Mouse (Mus musculus) kidney, adult 2 months (tissue): ENCODE results near the gene Trmt10a.

ENCODE experiments used
- CTCF ChIP-seq: fragments of 200-500 bp; conservative IDR thresholded peaks from 2 replicates; pipeline ENCODE4 v1.5.1; 2011; ENCODE audit warnings: low read depth, mild to moderate bottlenecking, control low read depth, low read length, moderate library complexity, mixed read lengths; ENCODE audit not compliant: insufficient read depth, insufficient read length
- POLR2A ChIP-seq: fragments of 200-500 bp; IDR thresholded peaks from one replicate; pipeline ENCODE4 v1.6.1; 2011; ENCODE audit warnings: low read depth, low read length, control low read depth

GRCm38 (mm10) chr3:138185995-138186930, 43.0 kb downstream of the Trmt10a start:
- TF ChIP-seq POLR2A (no peak), CTCF (no peak)
